Mouse (Mus musculus) retina, embryonic 14.5 days (tissue): ENCODE measurements around the gene Itsn1.

ENCODE experiments used
- DNase-seq: peaks from one replicate; pipeline ENCODE4 v3.0.0-alpha.2; 2015; ENCODE audit warnings: low spot score

The Itsn1 gene

GRCm38 (mm10) chr16:91947093-91947492 is 218.0 kb downstream of the Itsn1 start:
- DNase-seq, result no peak

- no peak for DNase-seq
These were observed 224.9 kb downstream of the Itsn1 start for GRCm38 (mm10) chr16:91953967-91954366.

GRCm38 (mm10) chr16:91954766-91955165 is 225.7 kb downstream of the Itsn1 start:
- DNase-seq, result no peak

- peak; percentile 24 for DNase-seq
These were observed 233.3 kb downstream of the Itsn1 start for GRCm38 (mm10) chr16:91962204-91962893.

- peak; percentile 65 for DNase-seq
These were observed 233.9 kb downstream of the Itsn1 start for GRCm38 (mm10) chr16:91962894-91963555.

GRCm38 (mm10) chr16:91963556-91963900 is 234.4 kb downstream of the Itsn1 start:
- no peak for DNase-seq

- no peak for DNase-seq
These were observed 235.5 kb downstream of the Itsn1 start for GRCm38 (mm10) chr16:91964308-91965178.

- DNase-seq, result no peak
These were observed 239.6 kb downstream of the Itsn1 start for GRCm38 (mm10) chr16:91968725-91969124.

GRCm38 (mm10) chr16:91969516-91970031 is 240.5 kb downstream of the Itsn1 start:
- DNase-seq, result no peak
